Mouse (Mus musculus) stomach, adult 2 months (tissue): ENCODE results near the gene Cfhr1. TPM values are rescaled to one million over a fixed set of nuclear protein-coding genes. Genes with fewer than 3 reads are reported as not detected.

Experiments
- polyA plus RNA-seq: library from polyadenylated mRNA; depleted of rRNA; stranded (reverse); fragments of >200 nt; gene quantifications from 2 replicates; pipeline ENCODE4 v1.2.3, GENCODE M21; 2012; rRNA removed

Cfhr1 gene
- polyA plus RNA-seq: not detected in 2 replicates

DNA sequence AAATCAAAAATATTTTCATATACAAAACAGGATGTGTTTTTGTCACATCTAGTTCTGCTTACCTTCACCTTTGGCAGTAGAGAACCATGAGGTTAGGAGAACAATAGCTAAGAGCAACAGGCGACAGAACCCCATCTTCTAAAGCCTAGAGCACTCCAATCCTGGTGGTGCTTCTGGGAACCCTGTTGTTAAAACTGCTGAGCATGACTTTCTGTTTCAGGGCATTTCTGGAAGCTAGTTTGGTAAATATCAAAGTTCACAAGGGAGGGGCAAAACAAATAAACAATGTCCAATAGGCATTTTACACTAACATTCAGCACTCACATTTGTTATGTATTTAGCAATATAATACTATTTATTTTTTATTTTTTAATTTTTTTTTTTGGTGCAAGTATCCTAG, at the start of gene Cfhr1:
Gene Cfhr1, minus strand, starts transcription at position 249 of the 400 bp plus-strand sequence.

DNA sequence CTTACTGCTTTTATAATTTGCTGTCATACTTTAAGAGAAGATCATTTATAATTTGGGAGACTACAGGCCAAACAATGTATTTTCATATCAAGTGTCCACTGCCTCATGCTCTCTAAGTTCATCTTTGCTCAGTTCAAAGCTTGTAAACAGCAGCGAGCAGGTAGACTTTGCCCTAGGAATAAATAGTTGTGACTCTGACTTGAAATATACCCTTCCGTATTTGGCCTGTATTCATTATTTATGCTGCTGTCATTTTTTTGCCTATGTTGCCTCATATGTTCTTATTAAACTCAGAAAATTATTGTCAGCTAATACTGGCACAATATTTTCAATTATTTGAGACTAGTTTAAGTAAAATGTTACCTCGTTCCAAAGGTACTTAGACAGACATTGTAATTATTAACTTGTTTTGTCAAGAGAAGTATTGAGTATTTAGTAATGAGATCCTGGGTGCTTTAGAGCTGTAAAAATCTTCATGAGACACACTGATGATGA, 58.8 kb downstream of the Cfhr1 start, which contains the start of gene F13b:
Gene F13b, plus strand, starts transcription at position 445 of the 495 bp plus-strand sequence.

Other genes with a start within 250 kb of the Cfhr1 start
- not detected in 2 replicates for gene Crb1, start 183.2 kb downstream of the Cfhr1 start, polyA plus RNA-seq
- gene Zbtb41, start 138.0 kb downstream of the Cfhr1 start, polyA plus RNA-seq: 0.32 and 0.48 TPM in 2 replicates
- gene Aspm, start 105.5 kb downstream of the Cfhr1 start, polyA plus RNA-seq: 0.11 and 0.14 TPM in 2 replicates
- gene F13b, start 58.6 kb downstream of the Cfhr1 start, polyA plus RNA-seq: not detected in 2 replicates
- not detected in 2 replicates for gene Gm4788, start 221.0 kb upstream of the Cfhr1 start, polyA plus RNA-seq